Mouse (Mus musculus) heart, adult 18-20 months (tissue): ENCODE results near the gene Ccdc180. TPM values are rescaled to one million over a fixed set of nuclear protein-coding genes. Genes with fewer than 3 reads are reported as not detected.

ENCODE experiments used
- DNase-seq, 2 experiments: peaks; one replicate each; pipeline ENCODE4 v3.0.0; 2021 to 2022; ENCODE audit warnings: mixed read lengths in 1 of 2
- total RNA-seq, 2 experiments: library from RNA; stranded (reverse); gene quantifications; 2 replicates each; pipeline ENCODE4 v1.2.3; 2021

Gene Ccdc180
- total RNA-seq, 2 experiments from 2014 or later, result 0.18 TPM; not detected in 1

GRCm38 (mm10) chr4:45971806-45972447 is 81.8 kb downstream of the Ccdc180 start:
- DNase-seq, result peak; percentile 99 to 100

- no peak for DNase-seq
These were observed 82.3 kb downstream of the Ccdc180 start for GRCm38 (mm10) chr4:45972448-45972854.

- DNase-seq, result no peak
These were observed 82.8 kb downstream of the Ccdc180 start for GRCm38 (mm10) chr4:45972951-45973350.

- DNase-seq, result no peak
These were observed 87.0 kb downstream of the Ccdc180 start for GRCm38 (mm10) chr4:45976931-45977667.

- no peak for DNase-seq
These were observed 89.8 kb downstream of the Ccdc180 start for GRCm38 (mm10) chr4:45979916-45980315.

GRCm38 (mm10) chr4:45981054-45981453 is 91.0 kb downstream of the Ccdc180 start:
- DNase-seq, result peak in 1 of 2 experiments; percentile 25

GRCm38 (mm10) chr4:45990427-45991135 is 100.5 kb downstream of the Ccdc180 start:
- DNase-seq, result no peak

- DNase-seq, result no peak
These were observed 108.4 kb downstream of the Ccdc180 start for GRCm38 (mm10) chr4:45998536-45998935.

Other genes with a start within 250 kb of the Ccdc180 start
- 10 to 100 TPM; 12.6 to 14.6 TPM for gene Aldh1b1, start 91.3 kb upstream of the Ccdc180 start, total RNA-seq
- gene Igfbpl1, start 63.4 kb upstream of the Ccdc180 start, total RNA-seq, result under 1 TPM; 0.23 to 0.30 TPM
- gene Stra6l, start 41.6 kb upstream of the Ccdc180 start, total RNA-seq, result not detected
- 10 to 100 TPM; 11.0 to 12.3 TPM for gene Tdrd7, start 75.0 kb downstream of the Ccdc180 start, total RNA-seq
- gene Tmod1, start 148.6 kb downstream of the Ccdc180 start, total RNA-seq, result 100 to 1,000 TPM; 228 to 259 TPM
- gene Ncbp1, start 248.3 kb downstream of the Ccdc180 start, total RNA-seq, result 10 to 100 TPM; 20.4 to 20.9 TPM
- 10 to 100 TPM; 15.0 to 17.3 TPM for gene Tstd2, start 248.4 kb downstream of the Ccdc180 start, total RNA-seq